ENCODE assay signal across 9 mouse cellular contexts in genomic region chr6:99200656-99201055, GRCm38 (mm10).
DNase-seq lines count a peak whose midpoint lies in the region; ATAC-seq and TF ChIP-seq lines count a peak whose summit lies in the region.
"Had no signal": no experiment of that assay in that cellular context is flagged by ENCODE, and none has a peak within 500 bp of the region (broad histone marks: within the 10 kb centered on the region; RNA-seq: fewer than 3 reads in every experiment).

No protein-coding gene starts in this region.

- peak overlapping the region; percentile 15; the same call in 1 of the 2 replicates for H3K4me2 ChIP-seq in liver, embryonic 11.5 days
- no peak overlapping the region for H3K4me2 ChIP-seq in liver, postnatal 0 days (ENCODE audit: low read depth, low read length)
- peak overlapping the region; percentile 38 for H3K4me2 ChIP-seq in forebrain, embryonic 13.5 days
- peak overlapping the region; percentile 12 for H3K4me2 ChIP-seq in hindbrain, embryonic 15.5 days
- peak overlapping the region; percentile 27 for H3K4me2 ChIP-seq in neural tube, embryonic 15.5 days

- TF ChIP-seq CTCF in liver, postnatal 0 days (IDR thresholded peaks at IDR 0.05; ENCODE audit: low read depth) = no peak

- H3K27me3 ChIP-seq in liver, embryonic 11.5 days (replicated peaks; ENCODE audit: control insufficient read depth, insufficient read depth, low read length) = no peaks in the 10 kb centered on the region
- H3K27me3 ChIP-seq in liver, postnatal 0 days (ENCODE audit: insufficient read depth, low read length) = no peaks in the 10 kb centered on the region
- H3K27me3 ChIP-seq in forebrain, embryonic 13.5 days = no peaks in the 10 kb centered on the region
- no peaks in the 10 kb centered on the region for H3K27me3 ChIP-seq in hindbrain, embryonic 15.5 days
- peaks cover 6% of the 10 kb centered on the region; the same call in 1 of the 2 replicates for H3K27me3 ChIP-seq in neural tube, embryonic 15.5 days (replicated peaks)

- no peaks in the 10 kb centered on the region for H3K36me3 ChIP-seq in liver, embryonic 11.5 days (ENCODE audit: control insufficient read depth, insufficient read depth, low read length)
- no peaks in the 10 kb centered on the region for H3K36me3 ChIP-seq in liver, postnatal 0 days (replicated peaks; ENCODE audit: insufficient read depth, low read length)
- H3K36me3 ChIP-seq in forebrain, embryonic 13.5 days (ENCODE audit: poor library complexity, severe bottlenecking) = no peaks in the 10 kb centered on the region
- H3K36me3 ChIP-seq in hindbrain, embryonic 15.5 days = no peaks in the 10 kb centered on the region
- no peaks in the 10 kb centered on the region for H3K36me3 ChIP-seq in neural tube, embryonic 15.5 days

- no peak overlapping the region for H3K4me3 ChIP-seq in liver, embryonic 11.5 days (ENCODE audit: low read depth, low read length)
- no peak overlapping the region for H3K4me3 ChIP-seq in liver, postnatal 0 days (ENCODE audit: low read depth, low read length)
- no peak overlapping the region for H3K4me3 ChIP-seq in forebrain, embryonic 13.5 days
- H3K4me3 ChIP-seq in hindbrain, embryonic 15.5 days = no peak overlapping the region
- H3K4me3 ChIP-seq in neural tube, embryonic 15.5 days (replicated peaks) = no peak overlapping the region

- peaks cover 27% of the 10 kb centered on the region for H3K4me1 ChIP-seq in liver, embryonic 11.5 days (replicated peaks; ENCODE audit: control insufficient read depth, insufficient read depth, low read length)
- peaks cover 28% of the 10 kb centered on the region for H3K4me1 ChIP-seq in liver, postnatal 0 days (ENCODE audit: insufficient read depth)
- H3K4me1 ChIP-seq in forebrain, embryonic 13.5 days = peaks cover 63% of the 10 kb centered on the region
- H3K4me1 ChIP-seq in hindbrain, embryonic 15.5 days (replicated peaks) = peaks cover 30% of the 10 kb centered on the region
- H3K4me1 ChIP-seq in neural tube, embryonic 15.5 days = peaks cover 37% of the 10 kb centered on the region

- H3K9me3 ChIP-seq in liver, embryonic 11.5 days (ENCODE audit: control insufficient read depth, low read length) = no peaks in the 10 kb centered on the region
- no peaks in the 10 kb centered on the region for H3K9me3 ChIP-seq in liver, postnatal 0 days (ENCODE audit: low read length)
- no peaks in the 10 kb centered on the region for H3K9me3 ChIP-seq in forebrain, embryonic 13.5 days (replicated peaks)
- no peaks in the 10 kb centered on the region for H3K9me3 ChIP-seq in hindbrain, embryonic 15.5 days
- no peaks in the 10 kb centered on the region for H3K9me3 ChIP-seq in neural tube, embryonic 15.5 days (replicated peaks)

- WGBS in liver, embryonic 11.5 days = 28% methylated on average over 11 of the region's 11 CpGs
- WGBS in liver, postnatal 0 days (ENCODE audit: insufficient replicate concordance) = 55% methylated on average over 11 of the region's 11 CpGs
- WGBS in forebrain, embryonic 13.5 days = 3% methylated on average over 11 of the region's 11 CpGs
- 12% methylated on average over 11 of the region's 11 CpGs for WGBS in hindbrain, embryonic 15.5 days
- WGBS in neural tube, embryonic 15.5 days = 9% methylated on average over 11 of the region's 11 CpGs

- no peak for ATAC-seq in liver, embryonic 11.5 days (replicated peaks; ENCODE audit: low FRiP score)
- no peak for ATAC-seq in liver, postnatal 0 days
- no peak for ATAC-seq in forebrain, embryonic 13.5 days
- ATAC-seq in hindbrain, embryonic 15.5 days (ENCODE audit: low FRiP score, low read depth) = no peak
- no peak for ATAC-seq in neural tube, embryonic 15.5 days (ENCODE audit: low FRiP score)
- no peak for ATAC-seq in megakaryocyte progenitor cell, adult 5-6 weeks (replicated peaks; ENCODE audit: poor library complexity)

- DNase-seq in liver, embryonic 11.5 days (ENCODE audit: low spot score) = no peak
- DNase-seq in liver, postnatal 0 days = no peak
- no peak for DNase-seq in urinary bladder, adult 18-20 months (ENCODE audit: low spot score in 2 of 2)
- DNase-seq in B cell, adult 2 months = no peak
- DNase-seq: kidney, adult 9 months had no signal

- TF ChIP-seq EP300 in liver, postnatal 0 days (IDR thresholded peaks at IDR 0.05; ENCODE audit: low read depth) = no peak

- no peak overlapping the region for H3K9ac ChIP-seq in liver, embryonic 11.5 days (ENCODE audit: low read depth, low read length)
- no peak overlapping the region for H3K9ac ChIP-seq in liver, postnatal 0 days (replicated peaks)
- H3K9ac ChIP-seq in forebrain, embryonic 13.5 days = 0 out of 2 replicates have a peak overlapping the region, but pooled peaks have one; percentile 16
- no peak overlapping the region for H3K9ac ChIP-seq in hindbrain, embryonic 15.5 days
- no peak overlapping the region for H3K9ac ChIP-seq in neural tube, embryonic 15.5 days (replicated peaks)

- H3K27ac ChIP-seq in liver, embryonic 11.5 days (ENCODE audit: low read depth, low read length) = peak overlapping the region; percentile 30; the same call in 1 of the 2 replicates
- H3K27ac ChIP-seq in liver, postnatal 0 days (ENCODE audit: low read depth) = no peak overlapping the region
- peak overlapping the region; percentile 40; the same call in 1 of the 2 replicates for H3K27ac ChIP-seq in forebrain, embryonic 13.5 days
- no peak overlapping the region for H3K27ac ChIP-seq in hindbrain, embryonic 15.5 days (replicated peaks)
- 0 out of 2 replicates have a peak overlapping the region, but pooled peaks have one; percentile 13 for H3K27ac ChIP-seq in neural tube, embryonic 15.5 days (replicated peaks)

Comparison
In these comparisons a context has a peak if more than half of its experiments do, and no peak if none do; other contexts are left out.
1. H3K27ac ChIP-seq: peak in liver, embryonic 11.5 days (single experiment), forebrain, embryonic 13.5 days (single experiment) and neural tube, embryonic 15.5 days (single experiment); none in liver, postnatal 0 days (single experiment) and hindbrain, embryonic 15.5 days (single experiment).